Mouse (Mus musculus) hindbrain, postnatal 0 days (tissue): ENCODE measurements around the gene Tmem8. TPM values are rescaled to one million over a fixed set of nuclear protein-coding genes. Genes with fewer than 3 reads are reported as not detected.

ENCODE experiments used
- ATAC-seq: fragments of 200-750 bp; cut with Nextera tagmentation; 2 replicates; pipeline ENCODE4 v1.8.0; 2017; ENCODE audit warnings: mild to moderate bottlenecking, moderate TSS enrichment, moderate library complexity
- DNase-seq: peaks from one replicate; pipeline ENCODE4 v3.0.0-alpha.2; 2015; ENCODE audit warnings: low spot score
- H3K27ac ChIP-seq: fragments of 300-500 bp; sonication (generic); 2 replicates; pipeline ENCODE4 v1.5.1; 2014; ENCODE audit warnings: mild to moderate bottlenecking
- H3K27me3 ChIP-seq: fragments of 300-500 bp; sonication (generic); 2 replicates; pipeline ENCODE4 v1.6.1; 2014; ENCODE audit warnings: low read length, mixed read lengths; ENCODE audit not compliant: insufficient read depth
- H3K36me3 ChIP-seq: fragments of 300-500 bp; sonication (generic); 2 replicates; pipeline ENCODE4 v1.6.1; 2014; ENCODE audit warnings: low read length, mixed read lengths; ENCODE audit not compliant: insufficient read depth
- H3K4me1 ChIP-seq: fragments of 300-500 bp; sonication (generic); 2 replicates; pipeline ENCODE4 v1.6.1; 2014; ENCODE audit warnings: antibody characterized with exemption, low read length, mixed read lengths; ENCODE audit not compliant: insufficient read depth
- H3K4me2 ChIP-seq: fragments of 300-500 bp; sonication (generic); 2 replicates; pipeline ENCODE4 v1.6.1; 2014; ENCODE audit warnings: low read depth, mild to moderate bottlenecking, low read length, moderate library complexity, mixed read lengths
- H3K4me3 ChIP-seq: fragments of 300-500 bp; sonication (generic); 2 replicates; pipeline ENCODE4 v1.5.1; 2014; ENCODE audit warnings: low read length
- H3K9ac ChIP-seq: fragments of 300-500 bp; sonication (generic); replicated peaks from 2 replicates; pipeline ENCODE4 v1.6.1; 2014; ENCODE audit warnings: mild to moderate bottlenecking, low read length, moderate library complexity, mixed read lengths
- H3K9me3 ChIP-seq: fragments of 300-500 bp; sonication (generic); 2 replicates; pipeline ENCODE4 v1.6.1; 2016; ENCODE audit warnings: low read length, mixed read lengths
- CTCF ChIP-seq: IDR thresholded peaks from 2 replicates; pipeline ENCODE4 v1.5.1; 2016; ENCODE audit warnings: antibody characterized with exemption, control low read depth, low read depth
- WGBS: fragments of 180-500 bp; shearing (Covaris S2); extraction: QIAGEN DNeasy Blood & Tissue Kit; methylation state at CpG from one replicate; pipeline ENCODE4 v1.1.7; 2014; 5-methylcytosine and 5-hydroxymethylcytosine counted together
- polyA plus RNA-seq: library from polyadenylated mRNA; unstranded; fragments of >200 nt; fragmentation: Nextera tagmentation; extraction: Ambion mirVana; gene quantifications from 2 replicates; pipeline ENCODE4 v1.2.1, GENCODE M21; 2015
- total RNA-seq: library from RNA; depleted of rRNA; stranded (reverse); fragments of >200 nt; gene quantifications from 2 replicates; pipeline ENCODE4 v1.2.3, GENCODE M21; 2014

The Tmem8 gene
- total and polyA plus RNA-seq, 2 experiments from 2014 or later, result 3.8 to 11.8 TPM

DNA sequence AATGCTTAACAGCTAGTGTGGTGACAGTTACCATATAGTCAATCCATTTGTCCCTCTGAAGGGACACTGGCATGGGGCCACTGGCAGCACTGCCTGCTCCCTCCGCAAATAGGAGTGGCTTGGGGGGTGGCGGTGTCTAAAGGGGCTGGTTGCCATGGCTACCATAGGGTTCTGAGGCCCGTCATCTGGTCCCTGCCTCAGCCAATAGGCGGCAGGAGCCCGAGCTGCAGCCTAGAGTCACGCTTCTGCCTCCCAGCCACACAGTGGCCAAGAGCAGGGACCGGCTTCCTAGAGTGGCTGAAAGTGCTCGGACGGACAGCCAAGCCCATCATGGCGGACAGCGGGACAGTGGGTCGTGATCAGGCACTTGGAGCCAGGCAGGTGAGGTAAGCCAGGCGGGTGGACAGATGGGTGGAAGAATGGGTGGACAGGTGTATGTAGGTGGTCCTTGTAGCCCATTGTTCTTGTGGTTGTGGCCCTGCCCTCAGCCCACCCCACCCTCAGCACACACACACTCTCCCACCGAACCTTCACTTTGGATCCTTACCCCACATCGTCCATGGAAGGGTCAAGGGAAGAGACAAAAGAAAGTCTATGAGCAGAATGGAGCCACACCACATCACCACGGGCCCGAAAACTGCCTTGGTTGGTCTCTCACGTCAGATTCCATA lies 18.1 kb downstream of the Tmem8 start:
- WGBS, result 63% methylated on average over 18 of the region's 18 CpGs
- peak; percentile 32 for DNase-seq
- peaks cover 19% of the 10 kb centered on the region; the same call in 1 of the 2 replicates for H3K36me3 ChIP-seq
- H3K4me3 ChIP-seq, result peak overlapping the region; percentile 3; the same call in 1 of the 2 replicates
- no peaks in the 10 kb centered on the region for H3K4me1 ChIP-seq
- no peak overlapping the region; the same call in 1 of the 2 replicates for H3K27ac ChIP-seq
- peak overlapping the region; percentile 13; the same call in 1 of the 2 replicates for H3K4me2 ChIP-seq
- no peak for TF ChIP-seq CTCF
- ATAC-seq, result peak; percentile 61; the same call in 1 of the 2 replicates
- no peak overlapping the region for H3K9ac ChIP-seq
- H3K27me3 ChIP-seq, result no peaks in the 10 kb centered on the region
- no peaks in the 10 kb centered on the region for H3K9me3 ChIP-seq

- Histone ChIP-seq H3K4me2 (peak overlapping the region; percentile 13; the same call in 1 of the 2 replicates), H3K9ac (no peak overlapping the region), H3K27ac (no peak overlapping the region), H3K27me3 (no peaks in the 10 kb centered on the region), H3K36me3 (peaks cover 10% of the 10 kb centered on the region; the same call in 1 of the 2 replicates), H3K9me3 (no peaks in the 10 kb centered on the region), H3K4me3 (peak overlapping the region; percentile 3; the same call in 1 of the 2 replicates), H3K4me1 (no peaks in the 10 kb centered on the region)
- WGBS, result 75% methylated on average over 18 of the region's 18 CpGs
- no peak for TF ChIP-seq CTCF
- DNase-seq, result peak; percentile 15
- 0 out of 2 replicates have a peak, but pooled peaks have one; percentile 31 for ATAC-seq
Measured at GRCm38 (mm10) chr17:26131856-26132853, 19.1 kb downstream of the Tmem8 start.

GRCm38 (mm10) chr17:26137106-26137750 lies 24.1 kb downstream of the Tmem8 start:
- no peak overlapping the region for H3K9ac ChIP-seq

DNA sequence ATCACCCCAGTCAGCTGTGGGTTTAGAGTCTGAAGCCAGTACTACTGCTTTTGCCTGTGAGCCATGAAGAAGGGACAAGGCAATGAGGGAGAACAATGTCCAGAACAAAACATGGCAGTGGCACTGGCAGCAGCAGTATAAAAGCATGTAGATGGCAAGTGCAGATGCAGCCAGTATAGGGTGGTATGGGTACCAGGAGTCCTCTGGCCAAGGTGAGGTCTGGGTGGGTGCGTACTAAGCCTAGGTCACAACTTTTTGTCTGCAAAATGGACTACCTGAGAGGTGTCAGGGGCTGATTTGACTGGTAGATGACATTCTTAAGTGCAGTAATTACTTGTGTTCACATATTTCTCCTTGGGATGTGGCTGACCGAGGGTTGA lies 24.6 kb downstream of the Tmem8 start:
- Histone ChIP-seq H3K9ac (peak overlapping the region; percentile 96; the same call in 1 of the 2 replicates), H3K36me3 (peaks cover 1% of the 10 kb centered on the region; the same call in 1 of the 2 replicates), H3K4me3 (peak overlapping the region; percentile 94), H3K27me3 (no peaks in the 10 kb centered on the region), H3K9me3 (no peaks in the 10 kb centered on the region), H3K4me1 (peaks cover 8% of the 10 kb centered on the region), H3K27ac (peak overlapping the region; percentile 96), H3K4me2 (peak overlapping the region; percentile 68)
- ATAC-seq, result no peak
- no peak for TF ChIP-seq CTCF
- DNase-seq, result no peak
- 82% methylated on average over 2 of the region's 2 CpGs for WGBS

More at GRCm38 (mm10) chr17:26137106-26137750, 24.1 kb downstream of the Tmem8 start:
- Histone ChIP-seq H3K4me1 (peaks cover 8% of the 10 kb centered on the region), H3K36me3 (no peaks in the 10 kb centered on the region), H3K4me2 (no peak overlapping the region), H3K9me3 (no peaks in the 10 kb centered on the region), H3K4me3 (no peak overlapping the region), H3K27me3 (no peaks in the 10 kb centered on the region), H3K27ac (no peak overlapping the region)
- DNase-seq (no peak), ATAC-seq (no peak)
- TF ChIP-seq CTCF, result no peak
- WGBS, result 92% methylated on average over 11 of the region's 11 CpGs

- no peaks in the 10 kb centered on the region for H3K27me3 ChIP-seq
- WGBS, result under 1% methylated on average over 40 of the region's 42 CpGs
- peaks cover 8% of the 10 kb centered on the region for H3K4me1 ChIP-seq
- H3K4me3 ChIP-seq, result peak within 1 kb of the TSS; percentile 94
- no peaks in the 10 kb centered on the region for H3K9me3 ChIP-seq
- peak within 1 kb of the TSS; percentile 68 for H3K4me2 ChIP-seq
- peak; percentile 97 for DNase-seq
- peak; percentile 26 for TF ChIP-seq CTCF
- peak within 1 kb of the TSS; percentile 96 for H3K27ac ChIP-seq
- ATAC-seq, result peak; percentile 98
- peak within 1 kb of the TSS; percentile 96 for H3K9ac ChIP-seq
- peaks cover 6% of the 10 kb centered on the region for H3K36me3 ChIP-seq
Measured at GRCm38 (mm10) chr17:26138239-26138836, 25.2 kb downstream of the Tmem8 start, which contains the start of gene Axin1. TSS of gene Axin1 (plus strand) at chr17:26138688.
